Mouse (Mus musculus): ENCODE data around the gene Dus4l. TPM values are rescaled to one million over a fixed set of nuclear protein-coding genes. Genes with fewer than 3 reads are reported as not detected.

The Dus4l gene
- polyA plus RNA-seq, 1 experiment, result 4.8 TPM

GRCm38 (mm10) chr12:31604894-31605293, 49.7 kb downstream of the Dus4l start:
- no peak for DNase-seq
- TF ChIP-seq POLR2A (IDR thresholded peaks at IDR 0.05; ENCODE audit: borderline replicate concordance, extremely low read depth, low read depth, low read length) (no peak), CTCF (IDR thresholded peaks at IDR 0.05; ENCODE audit: insufficient read depth, low read length) (no peak)
- Histone ChIP-seq H3K4me3 (replicated peaks; ENCODE audit: extremely low read depth, low read depth, low read length) (no peak overlapping the region), H3K4me1 (ENCODE audit: control insufficient read depth, insufficient read depth, low read length) (no peaks in the 10 kb centered on the region; the same call in 1 of the 2 replicates)
- WGBS, result 92% methylated on average over 3 of the region's 3 CpGs

- 42% methylated on average over 6 of the region's 6 CpGs for WGBS
- DNase-seq, result no peak
- TF ChIP-seq CTCF (IDR thresholded peaks at IDR 0.05; ENCODE audit: insufficient read depth, low read length), result no peak
Measured at GRCm38 (mm10) chr12:31603586-31603985, 51.0 kb downstream of the Dus4l start.

GRCm38 (mm10) chr12:31594296-31594695, 60.3 kb downstream of the Dus4l start:
- 98% methylated on average over 3 of the region's 3 CpGs for WGBS
- TF ChIP-seq CTCF (IDR thresholded peaks at IDR 0.05; ENCODE audit: insufficient read depth, low read length) (no peak), POLR2A (IDR thresholded peaks at IDR 0.05; ENCODE audit: borderline replicate concordance, extremely low read depth, low read depth, low read length) (no peak)
- no peaks in the 10 kb centered on the region; the same call in 1 of the 2 replicates for H3K4me1 ChIP-seq (ENCODE audit: control insufficient read depth, insufficient read depth, low read length)
- H3K4me3 ChIP-seq (replicated peaks; ENCODE audit: extremely low read depth, low read depth, low read length), result no peak overlapping the region
- no peak for DNase-seq

More at GRCm38 (mm10) chr12:31603586-31603985, 51.0 kb downstream of the Dus4l start:
- Histone ChIP-seq H3K4me1 (ENCODE audit: control insufficient read depth, insufficient read depth, low read length) (no peaks in the 10 kb centered on the region; the same call in 1 of the 2 replicates), H3K4me3 (replicated peaks; ENCODE audit: extremely low read depth, low read depth, low read length) (no peak overlapping the region)

- TF ChIP-seq CTCF (IDR thresholded peaks at IDR 0.05; ENCODE audit: insufficient read depth, low read length) (no peak), POLR2A (IDR thresholded peaks at IDR 0.05; ENCODE audit: borderline replicate concordance, extremely low read depth, low read depth, low read length) (no peak)
- Histone ChIP-seq H3K4me1 (ENCODE audit: control insufficient read depth, insufficient read depth, low read length) (no peaks in the 10 kb centered on the region; the same call in 1 of the 2 replicates), H3K4me3 (replicated peaks; ENCODE audit: extremely low read depth, low read depth, low read length) (no peak overlapping the region)
- 20% methylated on average over 3 of the region's 3 CpGs for WGBS
- no peak for DNase-seq
Measured at GRCm38 (mm10) chr12:31592011-31592410, 62.6 kb downstream of the Dus4l start.

Other genes with a start within 250 kb of the Dus4l start
- gene Cbll1, start 155.2 kb downstream of the Dus4l start, polyA plus RNA-seq (2012; rRNA removed), result 4.4 and 6.0 TPM in 2 replicates
- gene Slc26a4, start 94.9 kb downstream of the Dus4l start, polyA plus RNA-seq (2012; rRNA removed), result 1.1 and 1.4 TPM in 2 replicates
- 1.8 and 4.3 TPM in 2 replicates for gene Bcap29, start 20.2 kb downstream of the Dus4l start, polyA plus RNA-seq (2012; rRNA removed)
- 15.7 and 19.6 TPM in 2 replicates for gene Cog5, start within 50 bp of the Dus4l start, polyA plus RNA-seq (2012; rRNA removed)
- not detected in 2 replicates for gene Gpr22, start 59.1 kb upstream of the Dus4l start, polyA plus RNA-seq (2012; rRNA removed)

Data from lung, adult 2 months (tissue).